Mouse (Mus musculus) Muller cell, postnatal 12 days (primary cell): Measurements from ENCODE around the gene B2m.
A peak's percentile ranks its signal among the peaks of the same experiment; 100 is the strongest.

Experiments used
- DNase-seq: peaks from one replicate; pipeline ENCODE4 v3.0.0-alpha.2; 2015; ENCODE audit errors: inconsistent ontology term

Gene B2m

DNA sequence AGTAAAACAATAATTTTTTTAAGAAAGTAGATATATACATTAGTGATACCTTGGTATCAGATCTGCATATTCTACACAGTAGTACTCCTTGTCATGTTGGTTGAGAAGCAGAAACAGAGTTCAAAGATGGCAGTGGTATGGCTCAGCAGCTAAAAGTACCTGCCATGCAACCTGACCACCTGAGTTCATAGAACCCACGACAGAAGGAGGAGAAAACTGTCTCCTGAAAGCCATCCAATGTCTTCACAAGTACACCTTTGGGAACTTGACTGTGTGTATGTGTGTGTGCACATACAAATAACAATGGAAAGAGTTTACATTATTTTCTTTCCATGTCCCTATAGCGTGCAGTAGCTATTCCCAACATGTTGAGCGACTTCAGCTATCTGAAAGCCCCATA is 2.2 kb downstream of the B2m start:
- DNase-seq: no peak

DNA sequence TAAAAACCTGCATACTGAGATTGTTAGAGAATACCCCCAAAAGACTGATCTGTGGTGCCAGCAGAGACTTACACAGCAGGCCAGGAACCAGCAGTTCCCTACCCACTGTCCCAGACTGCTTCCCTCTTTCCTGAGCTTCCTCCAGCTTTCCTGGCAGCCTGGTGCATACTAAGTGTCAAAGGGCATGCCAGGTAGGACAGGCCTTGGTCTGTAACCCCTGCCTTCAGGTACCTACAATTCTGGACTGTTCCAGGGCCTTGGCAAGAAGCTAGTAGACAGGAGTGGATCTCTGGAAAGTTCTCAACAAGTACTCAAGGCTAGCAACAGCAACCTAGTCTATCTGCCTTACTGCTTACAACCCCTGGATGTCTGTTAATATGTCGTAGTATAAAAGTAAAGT is 3.7 kb downstream of the B2m start:
- no peak for DNase-seq

DNA sequence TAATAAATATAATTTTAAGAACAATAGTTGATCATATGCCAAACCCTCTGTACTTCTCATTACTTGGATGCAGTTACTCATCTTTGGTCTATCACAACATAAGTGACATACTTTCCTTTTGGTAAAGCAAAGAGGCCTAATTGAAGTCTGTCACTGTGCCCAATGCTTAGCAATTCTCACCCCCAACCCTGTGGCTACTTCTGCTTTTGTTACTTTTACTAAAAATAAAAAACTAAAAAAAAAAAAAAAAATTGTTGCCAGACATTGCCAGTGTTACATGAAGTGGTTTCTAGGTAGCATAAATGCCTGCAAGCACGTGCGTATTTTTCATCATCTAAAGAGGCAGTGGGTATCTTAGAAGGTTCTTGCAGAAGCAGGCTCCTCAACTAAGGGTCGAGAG is 5.4 kb downstream of the B2m start:
- peak; percentile 38 for DNase-seq

DNA sequence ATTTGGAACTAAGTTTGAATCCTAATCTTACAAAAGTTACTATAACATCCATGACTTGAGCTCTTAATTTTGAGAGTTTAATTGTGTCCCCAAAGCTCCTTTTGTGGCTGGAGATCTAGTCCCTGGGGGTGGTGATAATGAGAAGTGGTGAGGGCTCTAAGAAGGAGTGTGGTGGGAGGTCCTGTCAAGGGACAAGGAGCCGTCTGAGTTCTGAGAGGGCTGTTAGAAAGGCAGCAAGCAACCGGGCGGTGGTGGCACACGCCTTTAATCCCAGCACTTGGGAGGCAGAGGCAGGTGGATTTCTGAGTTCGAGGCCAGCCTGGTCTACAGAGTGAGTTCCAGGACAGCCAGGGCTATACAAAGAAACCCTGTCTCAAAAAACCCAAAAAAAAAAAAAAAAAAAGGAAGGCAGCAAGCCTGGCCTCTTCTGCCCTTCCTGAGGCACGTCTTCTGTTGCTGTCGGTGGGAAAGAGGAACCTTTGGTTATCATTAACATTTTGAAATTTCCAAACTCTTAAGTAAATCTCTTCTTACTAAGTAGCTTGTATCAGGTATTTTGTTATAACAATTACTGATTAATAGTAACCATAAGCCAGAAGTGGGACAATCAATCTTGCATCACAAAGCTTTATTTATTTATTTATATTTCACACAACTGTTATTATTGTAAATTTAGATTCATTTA is 6.3 kb downstream of the B2m start:
- no peak for DNase-seq

DNA sequence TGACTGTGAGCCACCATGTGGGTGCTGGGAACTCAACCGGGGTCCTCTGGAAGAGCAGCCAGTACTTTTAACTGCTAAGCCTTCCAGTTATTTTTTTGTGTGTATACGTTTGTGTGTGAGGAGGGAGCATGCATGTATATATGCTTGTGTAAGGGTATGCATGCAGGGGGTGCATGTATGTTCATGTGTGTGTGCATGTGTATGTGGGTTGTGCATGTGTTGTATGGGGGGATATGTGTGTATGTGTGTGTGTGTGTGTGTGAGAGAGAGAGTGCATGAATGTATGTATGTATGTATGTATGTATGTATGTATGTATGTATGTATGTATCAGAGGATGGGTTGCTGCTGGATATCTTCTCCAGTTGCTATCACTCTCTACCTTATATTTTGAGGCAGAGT is 7.0 kb downstream of the B2m start:
- no peak for DNase-seq

DNA sequence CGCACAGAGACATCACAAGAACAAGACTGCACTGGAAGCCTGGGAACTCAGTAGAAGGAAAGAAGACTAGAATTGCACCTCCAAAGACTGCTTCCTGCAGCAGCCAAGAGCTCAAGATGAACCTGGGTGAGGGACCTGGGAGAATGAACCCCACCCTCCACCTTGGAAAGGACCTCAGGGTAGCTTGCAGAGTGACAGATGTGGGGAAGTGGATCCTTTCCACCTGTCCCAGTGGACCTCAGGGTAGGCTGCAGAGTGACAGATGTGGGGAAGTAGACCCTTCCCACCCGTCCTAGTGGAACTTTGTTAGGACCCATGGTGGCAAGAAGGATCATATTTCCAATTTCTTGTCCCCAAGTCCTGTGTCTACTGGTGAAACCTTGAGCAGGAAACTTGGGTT is 7.8 kb downstream of the B2m start:
- no peak for DNase-seq

DNA sequence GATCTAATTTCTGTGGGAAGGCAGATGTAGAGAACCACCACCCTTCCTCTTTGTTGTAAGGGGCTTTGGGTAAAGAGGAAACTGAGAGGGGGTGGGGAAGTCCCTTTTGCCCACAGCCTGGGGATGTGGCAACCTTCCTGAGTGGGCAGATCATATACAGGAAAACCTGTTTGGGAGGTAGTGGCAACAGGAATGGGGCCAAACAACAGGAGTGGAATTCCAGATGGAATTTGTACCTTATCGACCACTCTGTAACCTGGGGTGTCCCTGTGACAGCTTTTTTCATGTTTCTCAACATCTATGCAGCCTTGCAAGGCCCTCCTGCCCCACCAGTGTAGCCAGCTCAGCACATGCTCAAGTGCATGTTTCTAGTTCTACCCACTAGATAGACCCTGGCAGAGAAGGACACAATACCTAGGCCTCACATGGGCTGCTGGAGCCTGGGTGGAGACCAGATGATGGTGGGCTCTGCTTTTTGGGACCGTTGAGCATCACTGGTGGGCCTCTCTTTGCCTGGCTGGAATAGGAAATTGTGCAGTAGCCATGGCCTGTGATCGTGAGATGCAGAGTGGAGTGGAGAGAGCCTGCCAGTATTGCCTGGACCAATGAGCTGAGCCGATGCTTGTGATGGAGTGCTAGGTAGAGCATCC is 8.7 kb downstream of the B2m start:
- DNase-seq: no peak

DNA sequence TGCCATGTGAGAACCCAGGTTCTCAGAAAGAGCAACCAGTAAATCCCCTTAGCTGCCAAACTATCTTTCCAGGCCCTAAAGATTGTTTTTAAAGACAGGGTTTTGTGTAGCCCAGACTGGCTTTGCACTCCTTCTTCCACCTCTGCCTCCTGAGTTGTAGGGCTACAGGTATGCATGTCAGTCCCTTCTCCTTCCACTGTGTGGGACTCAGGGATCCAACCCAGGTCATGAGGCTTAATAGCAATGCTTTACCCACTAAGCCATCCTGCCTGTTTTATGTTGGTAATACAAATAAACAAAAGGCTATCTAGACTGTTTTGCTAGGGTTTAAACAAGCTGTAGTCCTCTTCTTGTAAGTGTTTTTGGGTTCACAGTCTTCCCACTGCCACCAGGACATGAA is 10.1 kb downstream of the B2m start:
- DNase-seq: no peak

DNA sequence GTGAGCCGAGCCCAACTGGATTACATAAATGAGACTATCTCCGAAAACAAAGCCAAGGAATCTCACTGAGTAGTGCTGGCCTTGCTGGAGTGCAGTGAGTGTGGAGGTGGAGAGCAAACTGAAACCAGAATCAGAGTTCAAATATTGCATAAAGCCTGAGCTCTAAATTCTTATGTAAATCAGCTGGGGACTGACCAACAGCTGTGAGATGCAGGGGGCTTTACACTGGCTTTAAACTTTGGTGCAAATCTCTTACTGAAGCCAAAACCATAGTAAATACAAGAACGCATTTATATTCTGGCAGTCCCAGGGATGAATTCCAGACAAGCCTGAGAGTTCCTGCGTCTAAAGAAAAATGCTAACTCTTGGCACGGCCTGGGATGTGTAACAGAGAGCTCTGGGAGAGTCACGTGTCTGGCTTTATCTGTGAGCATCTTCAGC is 10.9 kb downstream of the B2m start:
- DNase-seq: peak; percentile 62

DNA sequence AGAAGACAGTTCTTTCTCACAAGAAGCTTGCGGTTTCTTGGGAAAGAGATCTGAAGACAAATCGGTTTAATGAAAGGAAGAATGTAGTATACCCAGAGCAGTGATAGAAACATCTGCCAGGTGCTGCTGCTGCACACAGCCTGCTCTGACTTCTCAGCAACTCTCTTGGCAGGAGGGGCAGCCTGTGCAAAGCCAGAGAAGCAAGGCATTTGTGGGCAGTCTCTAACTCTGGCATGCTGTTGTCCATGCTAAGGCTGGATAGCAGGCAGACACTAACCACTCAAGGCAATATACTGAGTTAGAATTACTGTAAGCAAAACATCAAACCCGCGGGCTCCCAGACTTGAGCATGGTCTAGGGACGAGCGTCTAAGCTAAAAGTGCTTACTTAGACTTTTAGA is 12.2 kb downstream of the B2m start:
- no peak for DNase-seq

DNA sequence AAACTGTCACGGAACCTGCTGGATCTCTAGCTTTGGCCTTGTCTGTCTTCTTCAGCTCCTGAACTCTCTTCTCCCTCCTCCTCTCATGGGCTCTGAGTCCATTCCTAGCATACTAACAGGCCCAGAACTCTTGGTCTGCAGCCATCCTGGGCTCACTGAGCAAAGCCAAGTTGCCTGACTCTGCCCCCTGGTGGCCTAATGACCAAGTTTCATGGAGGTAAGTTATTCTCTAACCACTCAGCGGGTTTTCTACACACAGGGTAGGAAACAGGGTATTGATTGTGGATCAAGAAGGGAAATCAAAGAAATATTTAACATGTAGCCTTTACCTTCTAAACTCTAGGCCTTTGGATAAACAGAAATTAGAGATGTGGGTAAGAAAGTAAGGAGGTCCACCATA is 13.2 kb downstream of the B2m start, which contains the start of gene Trim69:
TSS of gene Trim69 (plus strand) at position 21 of the 400 bp plus-strand sequence.
- DNase-seq: peak; percentile 78

DNA sequence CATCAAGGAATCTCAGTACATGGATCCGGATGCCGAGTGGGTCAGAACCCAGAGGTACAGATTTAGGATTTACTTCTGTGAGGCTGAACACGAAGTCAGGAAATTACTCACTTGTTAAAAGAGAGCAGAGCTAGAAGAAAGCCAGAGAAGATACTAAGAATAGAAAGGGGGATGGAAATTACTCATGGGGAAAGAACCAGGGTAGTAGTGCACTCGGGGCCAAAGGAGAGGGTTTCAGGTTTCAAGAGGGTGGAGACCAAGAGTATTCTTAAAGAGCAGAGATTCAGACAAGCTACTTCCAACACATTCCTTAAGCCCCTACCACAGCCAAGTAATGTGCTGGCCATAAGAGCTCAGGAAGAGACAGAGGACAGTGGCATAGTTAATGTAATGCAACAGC is 14.1 kb downstream of the B2m start:
- DNase-seq: peak; percentile 32

DNA sequence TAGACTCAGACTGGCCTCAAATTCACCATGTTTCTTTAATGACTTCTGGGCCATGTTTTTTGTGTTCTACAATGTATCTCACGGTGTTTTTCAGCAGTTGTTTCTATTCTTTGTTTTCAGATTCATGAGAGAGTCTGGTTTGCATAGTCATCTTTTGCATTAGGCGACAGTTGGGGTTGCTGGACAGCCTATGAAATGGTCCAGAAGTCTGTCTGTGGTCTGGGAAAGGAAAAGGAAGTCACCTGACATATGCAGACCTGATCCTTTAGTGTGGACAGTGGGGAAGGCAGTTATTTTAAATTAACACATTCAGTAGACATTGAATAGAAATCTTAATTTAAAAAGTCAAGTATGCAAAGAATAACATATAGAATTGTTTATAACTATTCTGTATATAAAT is 15.0 kb downstream of the B2m start:
- DNase-seq: no peak

DNA sequence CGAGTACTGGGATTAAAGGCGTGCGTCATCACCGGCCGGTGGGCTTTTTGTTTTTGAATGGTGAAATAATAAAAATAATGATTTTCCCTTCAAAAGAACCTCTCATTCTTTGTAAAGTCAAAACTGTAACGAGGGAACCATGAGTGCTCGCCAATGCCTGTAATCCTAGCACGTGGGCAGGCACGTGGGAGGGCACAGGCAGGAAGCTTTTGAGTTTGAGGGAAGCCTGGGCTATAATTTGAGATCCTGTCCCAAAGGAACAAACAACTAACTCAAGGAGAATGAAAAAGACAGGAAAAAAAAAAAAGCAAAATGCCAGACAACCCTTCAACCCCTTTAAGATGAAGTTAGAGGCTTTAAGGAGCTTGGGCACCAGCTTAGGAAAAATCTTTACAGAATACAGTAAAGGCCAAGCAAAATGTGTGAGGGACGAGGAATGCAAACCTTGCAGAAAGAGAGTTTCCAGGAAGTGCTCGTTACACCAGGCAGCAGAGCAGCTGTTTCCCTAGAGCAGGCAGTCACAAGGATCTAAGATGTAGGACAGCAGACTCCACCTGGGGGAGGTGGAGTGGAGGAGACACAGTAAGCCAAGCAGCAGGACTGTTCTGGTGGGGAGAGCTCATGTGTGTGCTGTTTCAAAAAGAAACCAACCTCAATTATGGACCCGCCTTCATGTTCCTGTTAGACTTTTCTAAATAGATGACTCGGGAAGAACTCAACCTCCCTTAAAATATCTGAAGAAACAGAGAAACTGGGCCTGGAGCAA is 16.1 kb downstream of the B2m start:
- DNase-seq: no peak

DNA sequence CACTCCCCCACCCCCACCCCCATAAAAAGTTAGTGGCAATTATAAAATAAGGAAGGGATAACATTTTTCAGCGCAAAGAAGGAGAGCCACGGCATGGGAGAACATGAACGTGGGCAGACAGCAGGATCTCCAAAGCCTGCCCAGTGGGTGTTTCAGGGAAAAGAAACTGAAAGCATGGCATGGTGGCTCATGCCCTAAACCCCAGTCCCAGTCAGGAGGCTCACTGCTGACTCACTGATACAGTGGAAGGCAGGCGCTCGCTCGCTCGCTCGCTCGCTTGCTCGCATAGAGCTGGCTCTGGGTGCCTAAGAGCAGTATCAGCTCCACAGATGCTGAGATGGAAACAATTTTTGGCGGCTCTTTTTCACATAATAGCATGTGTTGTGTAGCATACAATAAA is 16.8 kb downstream of the B2m start:
- peak; percentile 38 for DNase-seq

DNA sequence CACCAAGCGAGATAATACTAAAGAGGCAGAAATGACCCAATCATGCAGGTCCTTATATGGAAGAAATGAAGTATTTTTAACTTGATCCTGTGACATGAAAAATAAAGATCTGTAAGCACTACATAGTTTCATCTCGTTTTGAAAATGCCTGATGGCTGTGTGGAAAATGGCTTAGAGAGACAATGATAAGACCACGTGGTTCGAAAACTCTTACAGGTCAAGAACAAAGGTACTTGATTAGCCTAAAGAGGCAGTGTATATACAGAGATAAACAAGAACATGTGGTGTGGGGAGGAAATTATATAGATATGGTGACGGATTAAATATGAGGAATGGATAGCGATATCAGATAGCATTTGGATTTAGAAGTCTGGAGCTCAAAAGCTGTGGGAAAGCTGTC is 23.8 kb downstream of the B2m start:
- no peak for DNase-seq

DNA sequence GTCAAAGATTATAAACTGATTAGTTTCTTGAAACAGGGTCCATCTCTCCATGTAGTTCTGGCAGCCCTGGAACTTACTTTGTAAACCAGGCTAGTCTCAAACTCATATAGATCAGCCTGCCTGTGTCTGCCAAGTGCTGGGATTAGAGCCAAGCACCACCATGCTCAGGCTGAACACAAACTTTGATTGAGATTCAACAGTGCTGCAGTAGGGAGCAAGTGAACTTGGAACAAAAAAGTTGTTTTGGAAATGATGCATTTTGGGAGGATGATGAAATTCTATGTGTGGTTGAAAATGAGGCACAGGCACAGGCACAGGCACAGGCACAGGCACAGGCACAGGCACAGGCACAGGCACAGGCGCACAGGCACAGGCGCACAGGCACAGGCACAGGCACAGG is 24.7 kb downstream of the B2m start:
- DNase-seq: no peak

DNA sequence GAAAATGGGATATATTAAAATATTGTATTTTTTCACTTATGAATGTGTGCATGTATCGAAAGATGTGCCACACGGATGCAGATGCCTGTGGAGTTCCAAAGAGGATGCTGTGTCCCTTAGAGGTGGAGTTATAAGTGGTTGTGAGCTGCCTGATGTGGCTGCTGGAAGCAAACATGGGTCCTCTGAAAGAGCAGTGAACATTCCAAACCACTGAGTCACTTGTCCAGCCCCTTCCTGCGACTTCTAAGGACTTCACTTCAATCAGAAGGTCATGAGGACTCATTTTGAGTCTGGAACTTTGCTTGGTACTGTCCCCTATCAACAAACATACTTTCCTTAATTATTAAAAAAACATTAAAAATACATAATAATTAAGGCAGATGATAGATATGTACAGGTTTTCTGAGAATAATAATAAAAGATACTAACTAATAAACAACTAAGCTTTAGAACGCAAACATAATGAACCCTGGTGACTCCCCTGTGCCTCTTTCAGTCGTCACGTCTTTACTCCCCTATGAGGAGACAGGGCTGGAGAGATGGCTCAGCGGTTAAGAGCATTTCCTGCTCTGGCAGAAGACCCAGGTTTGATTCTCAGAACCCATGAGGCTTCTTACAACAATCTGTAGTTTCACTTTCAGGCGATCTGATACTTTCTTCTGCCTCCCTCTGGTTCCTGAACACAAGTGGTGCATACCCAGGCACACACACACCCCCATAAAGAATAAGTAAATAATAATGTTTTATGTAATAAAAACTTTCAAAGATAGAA is 32.8 kb downstream of the B2m start:
- DNase-seq: peak; percentile 36

DNA sequence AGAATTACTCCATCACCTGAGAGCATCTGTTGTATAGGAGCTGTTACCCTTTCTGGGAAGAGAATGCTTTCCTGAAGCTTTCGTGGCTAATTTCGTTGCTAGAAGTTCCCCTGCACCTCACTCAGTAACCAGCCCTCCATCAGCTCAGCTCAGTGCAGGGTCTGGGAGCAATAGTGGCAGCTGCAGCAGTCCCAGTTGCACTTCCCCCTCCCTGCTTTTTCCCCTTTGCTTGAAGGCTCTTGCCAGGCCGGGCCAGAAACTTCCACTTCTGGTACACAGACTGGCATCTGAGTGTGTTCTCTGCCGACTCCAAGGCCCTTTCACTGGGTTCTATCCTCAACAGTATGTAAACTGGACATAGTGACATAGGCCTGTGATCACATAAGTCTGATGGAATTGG is 37.6 kb downstream of the B2m start:
- DNase-seq: no peak

DNA sequence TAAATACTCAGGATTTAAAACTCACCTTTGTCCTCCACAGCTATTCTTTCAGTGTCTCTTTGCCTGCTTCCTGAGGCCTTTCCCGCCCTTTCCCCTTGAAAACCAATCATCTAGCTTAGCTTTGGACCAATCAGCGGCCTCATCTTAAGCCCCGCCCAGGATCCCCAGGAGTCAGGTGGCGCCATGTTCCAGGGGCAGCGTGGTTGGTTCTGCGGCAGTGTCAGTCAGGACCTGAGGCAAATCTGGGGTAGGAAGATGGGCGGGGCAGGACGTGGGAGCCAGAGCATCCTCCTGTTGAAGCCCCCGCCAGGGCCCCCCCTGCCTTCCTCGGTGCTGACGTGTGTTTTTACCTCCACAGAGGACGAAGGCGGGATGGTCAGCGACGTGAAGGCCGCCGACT is 38.6 kb downstream of the B2m start, which contains the start of the genes Patl2 and Terb2:
TSS of gene Patl2 (minus strand) at position 84 of the 400 bp plus-strand sequence.
TSS of gene Terb2 (plus strand) at position 167 of the 400 bp plus-strand sequence.
- DNase-seq: no peak

DNA sequence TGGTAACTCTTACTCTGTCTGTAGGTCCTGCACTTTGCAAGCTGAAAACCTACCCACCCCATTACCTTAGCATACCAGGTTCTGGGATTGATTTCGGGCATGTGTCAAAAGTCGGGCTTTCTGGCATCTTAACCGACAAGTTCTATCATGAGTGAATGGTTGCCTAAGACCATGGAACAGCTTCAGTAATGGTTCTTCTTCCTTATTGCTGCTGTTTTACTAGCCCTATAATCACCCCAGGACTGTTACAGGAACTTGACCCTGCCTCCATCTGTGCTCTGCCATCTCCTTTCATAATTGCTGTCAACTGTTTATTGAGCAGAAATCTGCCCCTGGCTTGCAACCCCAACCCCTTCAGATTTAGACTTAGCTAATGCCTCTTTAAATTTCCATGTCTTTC is 39.3 kb downstream of the B2m start:
- DNase-seq: no peak

DNA sequence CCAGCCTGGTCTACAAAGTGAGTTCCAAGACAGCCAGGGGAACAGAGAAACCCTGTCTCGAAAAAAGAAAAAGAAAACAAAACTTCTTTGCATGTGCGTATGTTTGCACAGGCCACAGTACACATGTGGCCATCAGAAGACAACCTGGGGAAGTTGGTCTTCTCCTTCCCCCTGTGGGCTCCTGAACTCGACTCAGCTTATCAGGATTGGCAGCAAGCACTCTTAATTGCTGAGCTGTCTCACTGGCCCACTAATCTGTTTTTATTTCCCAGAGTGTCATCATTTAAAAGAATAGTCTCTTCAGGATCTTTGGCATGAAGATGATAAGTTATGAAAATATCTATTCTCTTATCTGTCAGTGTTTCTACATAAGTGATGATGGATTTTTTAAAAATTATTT is 44.4 kb downstream of the B2m start:
- no peak for DNase-seq
